Mouse (Mus musculus): Measurements from ENCODE around the gene Rbp1. TPM values are rescaled to one million over a fixed set of nuclear protein-coding genes. Genes with fewer than 3 reads are reported as not detected.

The Rbp1 gene
- polyA plus RNA-seq, 1 experiment = 14.6 TPM

DNA sequence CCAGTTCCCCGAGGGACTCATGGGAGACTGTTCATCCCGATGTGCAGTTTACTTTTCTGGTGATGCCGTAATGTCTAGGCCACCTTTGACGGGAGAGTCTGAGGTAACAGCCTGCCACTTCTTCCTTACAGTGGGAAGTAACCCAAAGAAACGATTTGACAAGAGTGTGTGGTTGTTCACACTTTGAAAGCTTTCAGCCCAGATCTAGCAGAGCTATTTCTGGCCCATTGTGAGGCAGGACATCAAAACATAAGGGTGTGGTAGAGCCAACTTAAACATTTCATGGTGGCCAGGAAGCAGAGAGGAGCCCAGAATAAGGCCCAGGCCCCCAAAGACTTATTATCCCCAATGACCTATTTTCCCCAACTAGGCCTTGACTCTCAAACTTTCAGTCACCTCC is 21.1 kb upstream of the Rbp1 start:
- Histone ChIP-seq H3K27ac (ENCODE audit: insufficient read depth, low read length) (no peak overlapping the region), H3K4me1 (ENCODE audit: control insufficient read depth, insufficient read depth, low read length) (no peaks in the 10 kb centered on the region), H3K9ac (ENCODE audit: low read depth, poor library complexity, severe bottlenecking) (no peak overlapping the region), H3K4me3 (ENCODE audit: low read depth, low read length) (no peak overlapping the region), H3K9me3 (replicated peaks; ENCODE audit: control insufficient read depth, insufficient read depth, low read length, poor library complexity, severe bottlenecking) (no peaks in the 10 kb centered on the region), H3K27me3 (ENCODE audit: control insufficient read depth, insufficient read depth, low read length, poor library complexity, severe bottlenecking) (no peaks in the 10 kb centered on the region), H3K36me3 (ENCODE audit: control insufficient read depth, insufficient read depth, low read length, poor library complexity, severe bottlenecking) (no peaks in the 10 kb centered on the region)
- TF ChIP-seq POLR2A (IDR thresholded peaks at IDR 0.05; ENCODE audit: insufficient read depth, low read length) (no peak), EP300 (IDR thresholded peaks at IDR 0.05; ENCODE audit: insufficient read depth, low read depth, low read length) (no peak), CTCF (IDR thresholded peaks at IDR 0.05; ENCODE audit: low read depth, low read length) (no peak)

DNA sequence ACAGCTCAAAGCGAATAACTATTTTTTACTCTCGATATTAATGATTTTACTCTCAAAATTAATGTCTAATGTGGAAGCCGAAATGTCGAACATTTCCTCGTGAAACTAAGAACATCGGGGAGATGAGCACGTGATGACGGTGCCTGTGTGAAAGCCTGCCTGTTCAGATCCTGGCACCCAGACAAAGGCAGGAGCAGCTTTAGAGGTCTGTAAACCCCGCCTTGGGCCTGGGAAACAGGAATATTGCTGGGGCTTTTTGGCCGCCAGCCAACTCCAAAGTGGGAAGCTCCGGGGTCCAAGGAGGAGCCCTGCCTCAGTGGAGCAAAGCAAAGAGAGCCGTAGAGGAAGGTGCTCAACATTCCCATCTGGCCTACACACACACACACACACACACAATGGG is 15.0 kb upstream of the Rbp1 start:
- no peaks in the 10 kb centered on the region for H3K4me1 ChIP-seq (ENCODE audit: control insufficient read depth, insufficient read depth, low read length)
- H3K9ac ChIP-seq (ENCODE audit: low read depth, poor library complexity, severe bottlenecking) = no peak overlapping the region
- H3K4me3 ChIP-seq (ENCODE audit: low read depth, low read length) = no peak overlapping the region
- H3K27me3 ChIP-seq (ENCODE audit: control insufficient read depth, insufficient read depth, low read length, poor library complexity, severe bottlenecking) = no peaks in the 10 kb centered on the region
- no peaks in the 10 kb centered on the region for H3K36me3 ChIP-seq (ENCODE audit: control insufficient read depth, insufficient read depth, low read length, poor library complexity, severe bottlenecking)
- TF ChIP-seq POLR2A (IDR thresholded peaks at IDR 0.05; ENCODE audit: insufficient read depth, low read length) (no peak), CTCF (IDR thresholded peaks at IDR 0.05; ENCODE audit: low read depth, low read length) (no peak), EP300 (IDR thresholded peaks at IDR 0.05; ENCODE audit: insufficient read depth, low read depth, low read length) (no peak)
- no peaks in the 10 kb centered on the region for H3K9me3 ChIP-seq (replicated peaks; ENCODE audit: control insufficient read depth, insufficient read depth, low read length, poor library complexity, severe bottlenecking)
- H3K27ac ChIP-seq (ENCODE audit: insufficient read depth, low read length) = no peak overlapping the region

DNA sequence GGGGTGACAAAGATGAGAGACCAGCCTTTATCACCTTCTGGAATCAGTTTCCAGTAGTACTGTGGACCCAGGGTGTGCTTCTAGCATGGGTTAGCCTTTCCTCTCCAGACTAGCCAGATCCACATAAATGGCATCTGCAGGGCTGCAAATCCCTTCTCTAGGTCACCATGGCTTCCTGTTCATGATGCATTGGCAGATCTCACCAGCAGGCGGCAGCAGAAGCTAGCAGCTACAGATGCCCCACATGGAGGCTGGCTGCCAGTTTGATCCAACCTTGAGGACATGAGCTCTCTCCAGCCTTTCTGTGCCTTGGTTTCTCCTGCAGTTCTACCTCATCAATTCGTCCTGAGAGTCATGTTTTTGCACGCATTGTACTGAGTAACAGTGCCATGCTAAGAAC is 13.6 kb upstream of the Rbp1 start:
- Histone ChIP-seq H3K4me3 (ENCODE audit: low read depth, low read length) (no peak overlapping the region), H3K4me1 (ENCODE audit: control insufficient read depth, insufficient read depth, low read length) (no peaks in the 10 kb centered on the region), H3K36me3 (ENCODE audit: control insufficient read depth, insufficient read depth, low read length, poor library complexity, severe bottlenecking) (no peaks in the 10 kb centered on the region), H3K9ac (ENCODE audit: low read depth, poor library complexity, severe bottlenecking) (no peak overlapping the region), H3K27ac (ENCODE audit: insufficient read depth, low read length) (no peak overlapping the region), H3K27me3 (ENCODE audit: control insufficient read depth, insufficient read depth, low read length, poor library complexity, severe bottlenecking) (no peaks in the 10 kb centered on the region), H3K9me3 (replicated peaks; ENCODE audit: control insufficient read depth, insufficient read depth, low read length, poor library complexity, severe bottlenecking) (no peaks in the 10 kb centered on the region)
- TF ChIP-seq EP300 (IDR thresholded peaks at IDR 0.05; ENCODE audit: insufficient read depth, low read depth, low read length) = no peak
- peak; percentile 85 for TF ChIP-seq CTCF (IDR thresholded peaks at IDR 0.05; ENCODE audit: low read depth, low read length)

- Histone ChIP-seq H3K9me3 (replicated peaks; ENCODE audit: control insufficient read depth, insufficient read depth, low read length, poor library complexity, severe bottlenecking) (no peaks in the 10 kb centered on the region), H3K9ac (ENCODE audit: low read depth, poor library complexity, severe bottlenecking) (no peak overlapping the region), H3K4me3 (ENCODE audit: low read depth, low read length) (no peak overlapping the region), H3K27ac (ENCODE audit: insufficient read depth, low read length) (no peak overlapping the region), H3K27me3 (ENCODE audit: control insufficient read depth, insufficient read depth, low read length, poor library complexity, severe bottlenecking) (no peaks in the 10 kb centered on the region), H3K4me1 (ENCODE audit: control insufficient read depth, insufficient read depth, low read length) (no peaks in the 10 kb centered on the region), H3K36me3 (ENCODE audit: control insufficient read depth, insufficient read depth, low read length, poor library complexity, severe bottlenecking) (no peaks in the 10 kb centered on the region)
- no peak for TF ChIP-seq CTCF (IDR thresholded peaks at IDR 0.05; ENCODE audit: low read depth, low read length)
Observed at GRCm38 (mm10) chr9:98415427-98415826, 7.3 kb upstream of the Rbp1 start.

GRCm38 (mm10) chr9:98417919-98418318 is 4.8 kb upstream of the Rbp1 start:
- H3K4me3 ChIP-seq (ENCODE audit: low read depth, low read length) = no peak overlapping the region
- no peak for TF ChIP-seq EP300 (IDR thresholded peaks at IDR 0.05; ENCODE audit: insufficient read depth, low read depth, low read length)
- TF ChIP-seq CTCF (IDR thresholded peaks at IDR 0.05; ENCODE audit: low read depth, low read length) = peak; percentile 75

GRCm38 (mm10) chr9:98418346-98418745 is 4.4 kb upstream of the Rbp1 start:
- TF ChIP-seq EP300 (IDR thresholded peaks at IDR 0.05; ENCODE audit: insufficient read depth, low read depth, low read length) = no peak
- no peak for TF ChIP-seq POLR2A (IDR thresholded peaks at IDR 0.05; ENCODE audit: insufficient read depth, low read length)
- no peak for TF ChIP-seq CTCF (IDR thresholded peaks at IDR 0.05; ENCODE audit: low read depth, low read length)
- H3K9ac ChIP-seq (ENCODE audit: low read depth, poor library complexity, severe bottlenecking) = no peak overlapping the region
- no peak overlapping the region for H3K27ac ChIP-seq (ENCODE audit: insufficient read depth, low read length)
- no peak overlapping the region for H3K4me3 ChIP-seq (ENCODE audit: low read depth, low read length)
- no peaks in the 10 kb centered on the region for H3K4me1 ChIP-seq (ENCODE audit: control insufficient read depth, insufficient read depth, low read length)
- H3K36me3 ChIP-seq (ENCODE audit: control insufficient read depth, insufficient read depth, low read length, poor library complexity, severe bottlenecking) = no peaks in the 10 kb centered on the region
- no peaks in the 10 kb centered on the region for H3K27me3 ChIP-seq (ENCODE audit: control insufficient read depth, insufficient read depth, low read length, poor library complexity, severe bottlenecking)
- H3K9me3 ChIP-seq (replicated peaks; ENCODE audit: control insufficient read depth, insufficient read depth, low read length, poor library complexity, severe bottlenecking) = no peaks in the 10 kb centered on the region

More at GRCm38 (mm10) chr9:98417919-98418318, 4.8 kb upstream of the Rbp1 start:
- Histone ChIP-seq H3K4me1 (ENCODE audit: control insufficient read depth, insufficient read depth, low read length) (no peaks in the 10 kb centered on the region), H3K27ac (ENCODE audit: insufficient read depth, low read length) (no peak overlapping the region), H3K9me3 (replicated peaks; ENCODE audit: control insufficient read depth, insufficient read depth, low read length, poor library complexity, severe bottlenecking) (no peaks in the 10 kb centered on the region), H3K9ac (ENCODE audit: low read depth, poor library complexity, severe bottlenecking) (no peak overlapping the region), H3K27me3 (ENCODE audit: control insufficient read depth, insufficient read depth, low read length, poor library complexity, severe bottlenecking) (no peaks in the 10 kb centered on the region), H3K36me3 (ENCODE audit: control insufficient read depth, insufficient read depth, low read length, poor library complexity, severe bottlenecking) (no peaks in the 10 kb centered on the region)

Measured in ES-Bruce4 (cell line).